Mouse (Mus musculus): Measurements from ENCODE around the gene Ppm1d. TPM values are rescaled to one million over a fixed set of nuclear protein-coding genes. Genes with fewer than 3 reads are reported as not detected.

Ppm1d gene
- total RNA-seq, 2 experiments from 2014 or later: 19.2 to 20.4 TPM

DNA sequence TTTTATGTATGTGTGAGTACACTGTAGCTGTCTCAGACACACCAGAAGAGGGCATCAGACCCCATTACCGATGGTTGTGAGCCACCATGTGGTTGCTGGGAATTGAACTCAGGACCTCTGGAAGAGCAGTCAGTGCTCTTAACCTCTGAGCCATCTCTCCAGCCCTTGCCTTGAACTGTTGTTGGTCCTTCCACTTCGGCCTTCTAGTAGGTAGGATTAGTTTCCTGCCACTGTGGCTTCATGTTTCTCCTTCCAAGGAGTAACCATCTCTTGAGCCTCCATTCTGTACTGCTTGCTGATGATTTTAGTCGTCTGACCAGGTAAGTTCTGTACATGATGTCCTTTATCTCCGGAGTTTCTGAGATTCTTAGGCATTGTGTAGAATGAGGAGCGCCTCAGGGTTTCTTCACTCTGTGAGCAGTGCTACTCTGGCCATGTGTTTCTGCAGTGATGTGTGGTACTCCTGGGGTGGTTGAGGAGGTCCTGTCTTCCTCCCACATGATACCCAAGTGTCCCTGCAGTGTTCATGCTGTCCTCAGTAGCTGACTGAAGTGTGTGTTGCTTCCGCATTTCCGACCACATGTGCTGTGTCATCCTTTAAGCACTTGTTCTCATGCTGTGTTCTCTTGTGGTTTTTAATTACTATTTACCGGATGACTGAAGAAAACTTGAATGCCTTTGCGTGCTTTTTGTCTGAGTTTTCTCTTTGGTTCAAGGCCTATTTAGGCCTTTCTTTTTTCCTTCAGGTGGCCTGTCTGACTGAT lies 12.7 kb downstream of the Ppm1d start:
- intact Hi-C loops (cut with DNase I): no loop called here
- no peak for DNase-seq (ENCODE audit: extremely low spot score in 1 of 2, low spot score in 2 of 2)

DNA sequence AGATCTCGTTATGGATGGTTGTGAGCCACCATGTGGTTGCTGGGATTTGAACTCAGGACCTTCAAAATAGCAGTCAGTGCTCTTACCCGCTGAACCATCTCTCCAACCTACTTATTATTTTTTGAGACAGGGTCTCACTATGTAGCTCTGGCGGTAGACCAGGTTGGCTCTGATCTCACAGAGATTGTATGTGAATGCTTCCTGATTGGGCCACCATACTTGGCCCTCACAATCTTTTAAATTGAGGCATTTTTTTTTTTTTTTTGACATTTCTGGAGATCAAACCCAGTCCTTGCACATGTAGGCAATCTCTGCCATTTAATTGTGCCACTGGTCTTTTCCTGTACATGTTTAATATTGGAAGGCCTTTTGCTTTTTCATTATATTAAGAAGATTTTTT lies 17.7 kb downstream of the Ppm1d start:
- no peak for DNase-seq (ENCODE audit: extremely low spot score in 1 of 2, low spot score in 2 of 2)
- intact Hi-C loops (cut with DNase I): no loop called here

DNA sequence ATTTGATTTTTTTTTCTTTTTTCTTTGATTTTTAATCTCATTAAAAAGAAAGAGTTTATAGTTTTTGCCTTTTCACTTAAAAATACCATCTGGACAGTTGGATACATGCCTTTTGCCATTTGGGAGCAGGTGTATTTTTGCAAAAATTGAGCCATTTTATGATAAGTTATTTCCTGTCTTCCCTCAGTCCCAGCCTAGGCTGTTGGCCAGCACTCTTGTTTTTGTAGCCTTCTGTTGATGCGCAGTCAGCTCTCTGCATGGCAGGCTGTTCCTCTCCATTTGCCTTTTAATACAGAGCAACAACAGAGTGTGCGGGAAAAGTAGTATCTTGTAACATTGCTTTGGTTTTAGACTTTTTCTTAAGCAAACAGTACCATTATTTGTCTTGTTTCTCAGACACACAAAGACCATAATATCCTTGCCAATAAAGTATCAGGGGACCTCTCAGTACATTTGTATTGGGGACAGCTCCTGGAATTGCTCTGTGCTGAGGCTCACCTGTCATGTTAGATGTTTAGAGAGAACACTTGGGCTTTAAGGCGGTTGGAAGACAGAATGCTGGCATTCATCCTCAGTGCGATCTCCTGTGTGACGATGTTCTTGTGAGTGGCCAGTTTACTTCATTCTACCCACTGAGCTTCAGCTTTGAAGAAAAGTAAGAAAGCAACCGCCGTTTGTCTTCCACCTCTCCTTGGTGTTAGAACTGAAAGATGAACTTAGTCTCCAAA lies 18.3 kb downstream of the Ppm1d start:
- no peak for DNase-seq (ENCODE audit: extremely low spot score in 1 of 2, low spot score in 2 of 2)
- intact Hi-C loops (cut with DNase I): no loop called here

DNA sequence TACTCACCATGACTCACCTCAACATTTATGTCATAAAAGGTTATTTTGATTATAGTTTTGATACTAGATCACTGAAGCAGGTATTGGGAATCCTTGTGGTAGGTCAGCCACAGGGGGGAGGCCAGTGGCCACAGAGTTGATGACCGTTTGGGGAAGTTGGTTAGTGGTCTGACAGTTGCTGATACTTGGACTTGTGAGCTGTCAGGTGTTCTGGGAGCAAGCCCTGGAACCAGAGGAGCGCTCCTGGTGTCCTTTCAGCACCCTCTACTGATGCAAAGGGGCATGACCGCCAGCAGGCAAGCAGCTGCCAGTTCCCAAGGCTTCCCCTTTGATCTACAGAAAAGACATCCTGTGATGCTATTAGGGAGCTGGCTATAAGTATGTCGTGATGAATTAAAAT lies 23.7 kb downstream of the Ppm1d start:
- intact Hi-C loops (cut with DNase I): no loop called here
- peak in 1 of 2 experiments; percentile 47 for DNase-seq (ENCODE audit: extremely low spot score in 1 of 2, low spot score in 2 of 2)

DNA sequence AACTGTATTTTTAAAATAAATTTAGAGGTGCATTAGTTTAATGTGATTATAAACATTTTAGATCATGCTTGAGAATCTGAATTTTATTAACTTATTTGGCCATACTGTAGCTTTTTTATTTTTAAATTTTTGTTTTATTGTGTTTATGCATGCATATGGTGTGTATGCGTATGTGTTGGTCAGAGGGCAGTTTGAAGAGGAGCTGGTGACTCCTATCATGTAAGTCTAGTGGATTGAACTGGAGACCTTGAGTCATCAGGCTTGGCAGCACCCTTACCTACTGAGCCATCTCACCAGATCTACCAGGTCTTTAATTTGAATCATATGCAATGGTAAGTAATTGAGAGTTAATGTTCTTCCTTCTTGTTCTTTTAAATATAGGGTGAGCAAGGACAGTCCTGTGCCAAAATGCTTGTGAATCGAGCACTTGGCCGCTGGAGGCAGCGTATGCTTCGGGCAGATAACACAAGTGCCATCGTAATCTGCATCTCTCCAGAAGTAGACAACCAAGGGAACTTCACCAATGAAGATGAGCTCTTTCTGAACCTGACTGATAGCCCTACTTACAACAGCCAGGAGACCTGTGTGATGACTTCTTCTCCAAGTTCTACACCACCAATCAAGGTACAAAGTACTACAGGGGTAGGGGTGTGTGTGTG lies 28.3 kb downstream of the Ppm1d start:
- DNase-seq (ENCODE audit: extremely low spot score in 1 of 2, low spot score in 2 of 2): no peak
- intact Hi-C loops (cut with DNase I): no loop called here

DNA sequence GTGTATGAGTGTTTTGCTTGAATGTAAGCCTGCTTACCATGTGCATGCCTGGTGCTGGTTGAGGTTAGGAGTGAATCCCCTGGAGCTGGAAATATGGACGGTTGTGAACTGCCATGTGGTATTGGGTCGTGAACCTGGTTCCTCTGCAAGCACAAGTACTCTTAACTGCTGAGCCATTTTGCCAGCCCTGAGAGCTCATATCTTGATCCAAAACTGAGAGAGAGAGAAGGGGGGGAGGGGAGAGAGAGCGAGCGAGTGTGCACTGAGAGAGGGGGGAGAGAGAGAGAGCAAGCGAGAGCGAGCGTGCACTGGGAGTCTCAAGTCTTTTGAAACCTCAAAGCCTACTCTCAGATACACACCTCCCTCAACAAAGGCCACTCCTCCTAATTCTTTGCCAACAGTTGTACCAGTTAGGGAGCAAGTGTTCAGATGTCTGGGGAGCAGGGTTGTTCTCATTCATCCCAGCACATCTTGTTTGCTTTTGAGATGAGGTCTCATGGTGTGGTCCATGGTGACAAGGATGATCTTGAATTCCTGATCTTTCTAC lies 29.1 kb downstream of the Ppm1d start:
- DNase-seq (ENCODE audit: extremely low spot score in 1 of 2, low spot score in 2 of 2): no peak
- intact Hi-C loops (cut with DNase I): no loop called here

DNA sequence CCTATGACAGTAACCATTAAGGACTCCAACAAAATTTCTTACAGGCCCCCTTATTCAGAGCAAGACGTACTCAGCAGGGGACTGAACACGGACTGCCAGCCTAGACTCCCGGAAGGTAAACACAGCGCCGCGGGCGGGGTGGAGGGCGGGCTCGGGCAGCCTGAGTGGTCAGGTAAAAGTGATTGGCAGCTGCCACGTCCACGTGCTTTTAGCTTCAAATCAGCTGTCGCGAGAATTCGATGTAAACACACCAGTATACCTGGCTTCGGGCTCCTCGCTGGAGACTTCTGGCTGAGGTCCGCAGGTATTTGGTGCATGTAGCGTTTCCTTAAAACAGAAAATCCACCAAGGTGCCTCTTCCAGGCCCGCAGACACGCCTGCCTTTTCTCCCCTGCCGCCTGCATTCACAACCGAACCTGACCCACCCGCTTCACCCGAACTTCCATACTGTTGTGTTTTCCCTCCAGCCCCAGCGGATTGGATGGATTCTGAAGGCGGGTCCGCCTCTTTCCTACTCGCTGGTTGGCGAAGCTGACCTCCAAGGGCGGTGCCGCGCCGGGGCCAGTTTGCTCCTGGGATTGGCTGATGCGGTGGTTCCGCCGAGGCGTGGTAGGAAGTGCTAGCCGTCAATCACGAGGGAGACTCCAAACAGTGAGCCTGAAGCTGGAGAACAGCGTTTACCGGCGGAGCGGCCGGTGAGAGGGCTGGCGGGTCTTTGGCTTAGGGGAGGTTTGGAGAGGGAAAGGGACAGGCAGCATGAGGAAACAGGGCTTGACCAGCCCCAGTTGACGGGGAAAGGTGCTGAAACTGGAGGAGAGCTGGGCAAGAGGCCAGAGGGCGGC lies 41.7 kb downstream of the Ppm1d start, which contains the start of gene Bcas3:
Gene Bcas3 (plus strand): TSS at position 629 of the 842 bp plus-strand sequence.
- peak; percentile 99 for DNase-seq (ENCODE audit: extremely low spot score in 1 of 2, low spot score in 2 of 2)
- intact Hi-C loops (cut with DNase I): loop anchor here (5.0 kb wide), 1 partner anchor 40 kb away; the partner anchor contains the start of gene Ppm1d

DNA sequence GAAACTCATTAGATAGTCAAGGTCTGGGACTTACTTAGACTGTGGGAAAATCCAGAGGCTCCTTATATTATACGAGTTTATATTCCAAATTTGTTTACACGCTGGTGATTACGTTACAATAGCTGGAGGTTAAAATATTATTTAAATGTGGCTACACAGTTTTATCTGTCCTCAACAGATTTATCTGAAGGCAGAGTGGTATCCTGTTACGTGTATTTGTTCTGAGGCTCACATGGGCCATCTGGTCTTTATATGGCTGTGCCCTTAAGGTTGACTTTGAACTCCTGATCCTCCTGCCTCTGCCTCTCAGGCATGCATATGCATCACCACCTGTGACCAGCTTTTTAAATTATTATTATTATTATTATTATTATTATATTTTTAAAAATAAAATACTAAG lies 42.8 kb downstream of the Ppm1d start:
- DNase-seq (ENCODE audit: extremely low spot score in 1 of 2, low spot score in 2 of 2): no peak
- intact Hi-C loops (cut with DNase I): loop anchor here (5.0 kb wide), 1 partner anchor 42 kb away; the partner anchor contains the start of gene Ppm1d

DNA sequence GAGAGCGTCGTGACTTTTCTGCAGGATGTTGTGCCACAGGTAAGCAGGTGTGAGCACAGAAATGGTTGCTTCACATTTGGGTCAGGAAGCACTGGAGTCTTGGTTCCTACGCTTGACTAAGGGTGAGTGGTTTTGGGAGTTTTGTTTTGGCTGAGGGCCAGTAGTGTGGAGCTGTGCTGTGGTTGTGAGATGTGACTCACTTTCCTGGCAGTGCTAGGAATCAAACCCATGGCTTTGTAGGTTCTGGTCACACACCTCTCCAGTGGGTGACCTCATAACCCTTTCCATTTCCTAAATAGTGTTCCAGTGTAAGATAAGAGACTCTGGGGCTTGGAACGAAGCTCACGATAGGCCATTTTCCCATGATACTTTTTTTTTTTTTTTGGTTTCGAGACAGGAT lies 48.6 kb downstream of the Ppm1d start:
- DNase-seq (ENCODE audit: extremely low spot score in 1 of 2, low spot score in 2 of 2): no peak
- intact Hi-C loops (cut with DNase I): no loop called here

DNA sequence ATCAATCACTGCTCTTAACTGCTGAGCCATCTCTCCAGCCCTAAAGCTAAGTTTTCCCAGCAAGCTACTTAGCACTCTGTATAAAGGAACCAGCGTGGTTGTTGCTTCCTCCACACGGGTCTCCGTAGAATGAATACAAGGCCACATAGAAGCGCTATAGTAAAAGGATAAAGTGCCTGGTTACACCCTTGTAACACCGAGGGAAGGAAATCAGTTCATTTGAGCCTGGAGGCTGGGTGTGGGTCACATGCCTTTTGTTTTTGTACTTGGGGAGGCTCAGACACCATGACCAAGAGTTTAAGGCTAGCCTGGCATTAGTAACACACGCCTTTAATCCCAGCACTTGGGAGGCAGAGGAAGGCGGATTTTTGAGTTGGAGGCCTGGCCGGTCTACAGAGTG lies 50.6 kb downstream of the Ppm1d start:
- DNase-seq (ENCODE audit: extremely low spot score in 1 of 2, low spot score in 2 of 2): no peak

DNA sequence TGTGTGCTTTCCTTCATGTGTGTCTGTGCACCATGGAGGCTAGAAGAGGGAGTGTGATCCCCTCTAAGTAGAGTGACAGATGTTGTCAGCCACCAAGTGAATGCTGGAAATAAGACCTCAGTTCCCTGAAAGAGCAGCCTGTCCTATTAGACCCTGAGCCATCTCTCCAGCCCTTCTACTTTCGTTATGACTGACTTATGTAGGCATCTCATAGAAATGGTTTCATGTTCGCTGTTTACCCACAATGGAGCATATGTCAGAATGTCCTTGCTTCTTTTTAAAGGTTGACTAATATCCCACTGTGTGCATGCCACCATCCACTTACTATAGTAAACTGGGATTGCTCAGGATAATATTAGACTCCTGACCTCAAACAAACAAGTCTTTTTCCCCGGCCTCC lies 55.1 kb downstream of the Ppm1d start:
- DNase-seq (ENCODE audit: extremely low spot score in 1 of 2, low spot score in 2 of 2): no peak
- intact Hi-C loops (cut with DNase I): no loop called here

More for the DNA sequence above, 50.6 kb downstream of the Ppm1d start:
- intact Hi-C loops (cut with DNase I): no loop called here

DNA sequence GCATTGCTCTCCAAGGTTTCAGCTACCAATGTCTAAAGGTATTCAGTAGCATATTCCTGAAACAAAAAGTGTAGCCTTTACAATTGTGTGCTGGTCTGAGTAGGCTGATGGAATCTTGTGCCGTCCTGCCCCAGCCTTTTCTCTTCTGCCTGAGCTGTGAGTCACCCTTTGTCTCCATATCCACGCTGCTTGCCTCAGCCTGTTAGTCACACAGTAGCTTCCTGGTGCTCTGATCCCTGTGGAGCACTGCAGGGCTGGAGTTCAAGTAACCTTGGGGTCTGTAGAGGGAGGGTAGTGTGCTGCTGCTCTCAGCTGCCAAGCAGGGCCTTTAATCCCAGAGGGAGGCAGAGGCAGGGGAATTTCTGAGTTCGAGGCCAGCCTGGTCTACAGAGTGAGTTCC lies 56.8 kb downstream of the Ppm1d start:
- intact Hi-C loops (cut with DNase I): no loop called here
- no peak for DNase-seq (ENCODE audit: extremely low spot score in 1 of 2, low spot score in 2 of 2)

DNA sequence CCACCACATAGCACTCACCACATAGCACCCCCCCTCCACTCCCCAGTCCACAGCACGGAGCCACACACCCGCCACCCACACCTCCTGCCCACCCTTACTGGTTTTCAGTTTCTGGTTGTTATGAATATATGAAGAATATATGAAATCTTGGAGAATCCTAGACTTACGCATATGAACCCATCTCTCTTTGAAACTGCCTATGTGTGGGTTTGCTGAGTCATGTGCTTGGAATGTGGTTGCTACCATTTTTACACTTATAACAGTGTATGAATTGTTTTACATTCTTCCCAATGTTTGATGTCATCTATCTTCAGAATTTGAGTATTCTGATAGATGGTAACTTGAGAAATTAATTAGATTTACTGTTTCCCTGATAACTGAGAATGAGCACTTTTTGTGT lies 68.0 kb downstream of the Ppm1d start:
- intact Hi-C loops (cut with DNase I): no loop called here
- DNase-seq (ENCODE audit: extremely low spot score in 1 of 2, low spot score in 2 of 2): no peak

DNA sequence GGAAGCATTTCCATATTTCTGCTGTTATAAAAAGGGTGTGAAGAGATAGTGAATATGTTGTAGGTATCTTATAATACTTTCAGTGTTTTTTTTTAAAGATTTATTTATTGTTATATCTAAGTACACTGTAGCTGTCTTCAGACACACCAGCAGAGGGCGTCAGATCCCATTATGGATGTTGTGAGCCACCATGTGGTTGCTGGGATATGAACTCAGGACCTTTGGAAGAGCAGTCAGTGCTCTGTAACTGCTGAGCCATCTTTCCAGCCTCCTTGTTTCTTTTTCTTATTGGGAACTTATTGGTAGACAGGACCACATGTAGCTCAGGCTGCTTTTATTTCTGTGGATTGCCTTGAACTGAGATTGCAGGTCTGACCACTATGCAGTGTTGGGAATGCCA lies 69.0 kb downstream of the Ppm1d start:
- intact Hi-C loops (cut with DNase I): loop anchor here (5.0 to 10.0 kb wide), 2 partner anchors 462 to 595 kb away; no protein-coding TSS in a partner anchor
- no peak for DNase-seq (ENCODE audit: extremely low spot score in 1 of 2, low spot score in 2 of 2)

DNA sequence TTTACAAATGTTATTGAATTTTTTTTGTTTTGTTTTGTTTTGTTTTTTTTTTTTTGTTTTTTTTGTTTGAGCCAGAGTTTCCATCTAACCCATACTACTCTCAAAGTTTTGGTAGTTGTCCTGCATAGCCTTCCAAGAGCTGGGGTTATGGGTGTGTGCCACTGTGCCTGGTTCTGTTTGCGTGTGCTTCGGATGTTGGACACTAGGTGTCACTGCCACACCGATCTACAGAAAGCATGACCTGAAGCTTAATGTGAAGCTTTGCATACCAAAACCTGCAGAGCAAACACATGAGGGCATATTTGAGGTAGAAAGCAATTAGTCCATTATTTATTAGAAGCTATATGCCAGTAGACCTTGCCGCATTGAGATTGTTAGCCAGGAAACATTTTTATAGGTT lies 71.0 kb downstream of the Ppm1d start:
- peak; percentile 48 to 62 for DNase-seq (ENCODE audit: extremely low spot score in 1 of 2, low spot score in 2 of 2)
- intact Hi-C loops (cut with DNase I): loop anchor here (5.0 to 10.0 kb wide), 2 partner anchors 460 to 593 kb away; no protein-coding TSS in a partner anchor

DNA sequence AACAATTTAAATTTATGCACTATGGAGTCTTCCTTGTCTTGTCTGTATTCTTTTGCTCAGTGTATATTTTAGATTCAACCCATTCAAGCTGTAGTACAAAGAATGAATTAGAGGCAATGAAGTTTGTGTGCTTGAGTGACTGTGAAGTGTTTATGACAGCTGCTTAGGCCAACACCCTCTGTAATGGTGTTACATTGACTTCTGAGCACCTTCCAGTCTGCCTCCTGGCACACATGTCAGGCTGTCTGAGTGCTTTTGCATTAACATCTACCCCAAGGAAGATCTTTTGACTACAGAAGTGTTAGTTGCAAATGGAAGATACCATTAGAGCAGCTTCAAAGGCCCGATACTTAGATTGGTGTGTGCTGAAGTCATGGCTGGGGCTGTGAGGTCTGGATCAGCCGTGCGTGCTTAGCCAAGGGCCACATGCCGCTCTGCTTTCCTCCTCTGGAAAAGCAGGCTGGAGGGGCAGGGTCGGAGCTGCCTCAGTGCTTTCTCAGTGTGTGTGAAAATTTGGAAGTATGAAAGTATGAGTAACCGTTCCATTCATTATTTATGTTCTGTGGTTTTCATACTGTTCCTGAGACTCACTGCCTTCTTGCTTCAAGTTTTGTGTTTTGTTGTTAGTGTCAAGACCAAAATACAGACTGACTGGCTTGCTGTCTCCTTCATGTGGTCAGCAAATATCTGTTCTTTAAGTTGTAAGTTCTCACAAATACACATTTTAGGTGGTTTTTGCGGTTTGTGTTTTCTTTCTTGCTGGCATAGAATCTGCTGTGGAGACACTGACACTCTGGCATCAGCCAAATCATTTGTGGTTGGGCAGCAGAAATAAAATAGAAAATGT lies 73.2 kb downstream of the Ppm1d start:
- intact Hi-C loops (cut with DNase I): loop anchor here (5.0 to 10.0 kb wide), 2 partner anchors 458 to 591 kb away; no protein-coding TSS in a partner anchor
- DNase-seq (ENCODE audit: extremely low spot score in 1 of 2, low spot score in 2 of 2): no peak

DNA sequence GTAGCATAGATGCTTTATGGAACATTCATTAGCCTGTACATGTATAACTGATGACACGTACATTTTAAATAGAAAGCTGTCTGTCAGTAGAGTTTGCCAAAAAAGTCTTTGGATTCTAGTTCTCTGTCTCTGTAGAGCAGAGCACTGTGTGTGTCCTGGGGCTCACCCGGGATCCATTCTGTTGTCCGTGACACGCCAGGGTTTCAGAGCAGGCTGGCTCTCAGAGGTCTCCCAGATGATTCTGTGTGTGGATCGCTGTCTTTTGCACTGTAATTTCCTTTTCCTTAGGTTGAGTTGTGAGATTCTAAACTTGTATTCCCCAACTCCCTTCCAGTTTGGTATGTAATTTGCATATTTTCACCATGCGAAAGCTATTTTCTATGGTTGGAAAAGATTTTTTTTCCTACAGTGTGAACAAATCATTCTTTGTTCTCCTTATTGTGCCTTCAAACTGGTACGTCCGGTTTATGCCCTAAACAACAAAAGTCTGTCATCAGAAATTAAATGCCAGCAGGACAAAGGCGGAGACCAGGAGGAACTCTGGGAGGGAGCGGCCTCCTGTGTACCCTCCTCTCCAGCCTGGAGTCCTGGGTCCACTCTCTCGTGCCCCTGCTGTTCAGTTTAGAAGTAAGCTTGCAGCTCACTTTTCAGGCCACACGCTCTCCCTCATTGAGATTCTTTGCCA lies 81.3 kb downstream of the Ppm1d start:
- intact Hi-C loops (cut with DNase I): no loop called here
- peak in 1 of 2 experiments; percentile 25 for DNase-seq (ENCODE audit: extremely low spot score in 1 of 2, low spot score in 2 of 2)
